Mouse (Mus musculus): ENCODE data around the gene Kifc3.
"Not testable (repeated sequence)": the region's sequence is repeated elsewhere in the genome, so short reads cannot be mapped to it uniquely, and the experiment has no call there.

The Kifc3 gene

DNA sequence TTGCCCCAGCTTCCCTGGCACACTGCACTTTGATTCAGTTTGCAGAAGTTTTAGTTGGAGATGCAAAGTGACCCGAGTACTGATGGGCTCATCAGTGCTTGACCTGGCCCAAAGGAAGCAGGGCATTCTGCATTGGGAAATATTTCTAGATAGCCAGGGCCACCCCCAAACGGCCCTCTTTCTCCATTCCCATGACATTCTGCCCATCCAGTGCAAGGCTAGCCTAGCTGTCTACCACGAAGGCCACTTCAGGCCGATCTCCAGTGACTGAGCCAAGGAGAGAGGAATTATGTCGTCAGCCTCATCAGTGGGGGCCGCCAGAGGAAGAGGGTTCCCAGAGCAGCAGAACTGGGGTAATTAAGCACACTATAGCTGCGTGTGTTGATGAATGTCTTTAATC lies 1.1 kb downstream of the Kifc3 start:
- DNase-seq, result peak; percentile 17

- DNase-seq, result peak; percentile 16
Observed at GRCm38 (mm10) chr8:95200001-95200405, 2.6 kb downstream of the Kifc3 start.

- DNase-seq, result no peak
Observed at GRCm38 (mm10) chr8:95195728-95196127, 6.9 kb downstream of the Kifc3 start.

DNA sequence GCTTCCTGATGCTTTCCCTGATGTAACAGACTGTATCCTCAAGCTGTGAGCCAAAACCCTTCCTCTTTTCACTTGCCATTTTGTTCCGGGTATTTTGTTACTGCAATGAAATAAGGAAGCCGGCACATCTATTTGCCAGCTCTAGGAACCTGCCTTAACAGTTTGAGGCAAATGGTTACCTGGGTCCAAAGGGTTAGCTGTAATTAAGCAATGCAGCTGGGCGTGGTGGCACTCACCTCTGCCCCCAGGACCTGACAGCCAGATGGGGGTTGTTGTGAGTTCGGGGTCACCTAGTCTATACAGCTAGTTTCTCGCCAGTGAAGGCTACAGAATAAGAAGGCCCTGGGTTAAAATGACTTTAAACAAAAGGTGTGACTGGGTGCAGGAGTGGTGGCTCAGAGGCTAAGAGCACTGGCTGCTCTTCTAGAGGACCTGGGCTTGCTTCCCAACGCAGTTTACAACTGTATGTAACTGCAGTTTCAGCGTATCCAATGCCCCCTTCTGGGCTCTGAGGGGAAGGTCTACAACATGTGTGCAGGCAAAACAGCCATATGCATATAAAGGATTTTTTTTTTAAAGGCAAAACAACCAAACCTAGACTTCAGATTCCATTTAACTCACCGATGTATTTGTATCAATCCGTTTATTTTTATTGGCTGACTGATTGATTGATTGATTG lies 11.0 kb downstream of the Kifc3 start:
- DNase-seq, result no peak

- DNase-seq, result no peak
Observed at GRCm38 (mm10) chr8:95187579-95187978, 15.0 kb downstream of the Kifc3 start.

DNA sequence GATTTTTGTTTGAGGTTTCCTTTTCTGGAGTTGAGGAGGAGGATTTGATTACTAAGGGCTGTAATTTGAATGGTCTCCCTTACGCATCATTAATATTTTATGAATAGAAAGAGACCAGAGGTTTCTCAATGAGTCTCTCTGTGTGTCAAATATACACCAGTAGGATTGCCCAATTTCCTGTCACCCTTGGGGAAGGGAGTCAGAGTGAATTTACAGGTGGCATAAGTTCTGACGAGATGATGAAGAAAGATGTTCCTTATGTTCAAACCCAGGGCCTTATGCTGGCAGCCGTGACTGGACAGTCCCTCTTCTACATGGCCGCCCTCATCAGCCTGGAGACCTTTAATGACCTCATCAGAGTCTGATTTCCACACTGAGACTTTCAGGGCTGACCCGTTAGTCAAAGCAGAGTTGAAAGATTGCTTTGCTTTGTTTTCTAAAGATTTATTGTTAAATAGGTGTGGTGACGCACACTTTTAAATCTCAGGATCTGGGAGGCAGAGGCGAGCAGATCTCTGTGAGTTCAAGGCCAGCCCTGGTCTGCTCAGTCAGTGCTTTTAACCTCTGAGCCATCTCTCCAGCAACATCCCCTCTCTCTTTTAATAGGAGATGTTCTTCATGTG lies 16.6 kb downstream of the Kifc3 start:
- DNase-seq, result no peak

DNA sequence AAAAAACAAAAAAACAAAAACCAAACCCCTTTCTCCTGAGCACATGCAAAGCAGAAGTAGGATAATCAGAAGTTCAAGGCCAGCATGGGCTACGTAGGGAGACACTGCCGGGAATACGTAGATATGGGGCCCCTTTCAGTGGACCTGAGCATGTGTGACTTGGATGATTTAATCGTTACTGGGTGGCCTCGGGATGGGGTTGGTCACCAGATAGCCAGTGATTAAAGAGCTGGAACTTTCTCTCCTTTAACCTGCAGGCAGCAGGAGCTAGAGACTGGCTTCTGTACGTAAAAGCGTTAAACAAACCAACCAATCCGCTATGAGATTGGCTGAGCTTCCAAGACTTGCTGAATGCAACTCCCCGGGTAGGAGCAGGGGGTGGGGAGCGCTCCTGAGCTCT lies 17.5 kb downstream of the Kifc3 start:
- DNase-seq, result no peak

GRCm38 (mm10) chr8:95184171-95184570 lies 18.4 kb downstream of the Kifc3 start:
- DNase-seq, result no peak

- DNase-seq, result no peak
Observed at GRCm38 (mm10) chr8:95181850-95182249, 20.8 kb downstream of the Kifc3 start.

GRCm38 (mm10) chr8:95178191-95178590 lies 24.4 kb downstream of the Kifc3 start:
- DNase-seq, result no peak

DNA sequence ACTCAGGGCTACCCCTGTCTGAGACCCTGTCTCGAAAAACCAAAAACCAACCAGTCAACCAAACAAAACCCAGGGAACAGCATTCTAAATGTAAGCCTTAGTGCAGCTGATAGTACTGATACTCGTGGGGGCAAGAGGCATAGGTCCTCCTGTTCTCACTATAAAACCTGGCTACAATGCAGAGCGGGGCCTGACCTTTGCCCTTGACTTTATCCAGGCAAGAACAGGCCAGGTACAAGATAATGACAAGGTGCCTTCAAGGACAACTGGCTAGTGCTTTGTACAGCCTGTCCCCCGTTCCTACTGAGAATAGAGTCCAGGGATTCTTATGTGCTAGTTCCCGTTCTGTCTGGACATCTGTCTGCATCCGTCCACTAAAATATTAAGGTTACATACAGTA lies 25.6 kb downstream of the Kifc3 start:
- no peak for DNase-seq

DNA sequence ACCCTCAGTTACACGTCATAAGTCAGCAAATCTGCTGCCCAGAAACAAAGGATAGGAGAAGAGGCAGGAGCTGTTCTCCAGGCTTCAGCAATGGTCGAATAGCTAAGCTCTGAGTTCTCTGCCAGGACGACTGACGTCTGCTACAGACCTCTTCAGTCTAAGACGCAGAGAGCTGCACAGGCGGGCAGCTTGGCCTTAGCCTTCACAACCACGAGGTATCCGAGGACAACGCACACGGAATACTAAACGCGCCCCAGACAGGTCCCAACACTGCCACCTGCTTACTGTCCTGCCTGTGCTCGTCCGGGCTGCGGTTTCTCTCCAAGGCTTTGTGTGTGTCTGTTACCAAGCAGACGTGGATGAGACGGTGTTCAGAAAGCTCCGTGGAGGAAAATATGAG lies 26.8 kb downstream of the Kifc3 start:
- no peak for DNase-seq

DNA sequence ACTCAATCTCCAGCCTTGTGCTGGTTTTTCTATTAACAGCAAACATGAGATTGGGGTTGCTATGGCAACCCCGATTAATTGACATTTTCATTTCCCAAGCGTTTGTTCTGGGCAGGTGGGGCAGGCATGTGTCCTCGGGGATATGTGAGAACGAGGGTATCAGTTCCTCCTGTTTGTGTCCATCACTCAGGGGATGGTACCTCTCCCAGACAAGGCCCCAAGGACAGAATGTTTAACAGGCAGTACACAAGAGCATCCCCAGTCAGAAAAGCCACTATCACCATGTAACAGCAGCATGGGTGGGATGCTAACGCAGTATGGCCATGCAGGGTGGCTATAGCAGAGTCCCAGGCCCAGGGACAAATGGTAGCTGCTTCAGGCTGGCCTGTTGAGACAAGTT lies 27.3 kb downstream of the Kifc3 start:
- DNase-seq, result no peak

- DNase-seq, result peak; percentile 61
Observed at GRCm38 (mm10) chr8:95172433-95172832, 30.2 kb downstream of the Kifc3 start.

DNA sequence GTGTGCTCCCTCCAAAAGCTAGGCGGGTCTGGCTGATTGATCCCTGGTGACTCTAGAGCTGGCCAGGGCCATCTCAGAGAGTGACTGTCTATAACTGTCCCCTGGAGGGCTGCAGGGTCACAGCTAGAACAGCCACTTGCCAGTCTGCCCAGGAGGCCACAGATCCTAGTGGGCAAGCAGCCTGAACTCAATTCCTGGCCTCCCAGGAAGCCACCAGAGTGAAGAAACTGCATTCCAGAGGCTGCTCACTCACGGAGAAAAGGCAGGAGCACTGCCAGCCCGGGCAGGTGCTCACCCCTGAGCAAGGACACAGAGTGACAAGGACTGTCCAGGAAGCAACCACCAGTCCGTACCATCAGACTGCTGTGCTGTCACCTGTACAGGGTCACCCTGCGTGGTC lies 34.9 kb downstream of the Kifc3 start:
- peak; percentile 91 for DNase-seq

DNA sequence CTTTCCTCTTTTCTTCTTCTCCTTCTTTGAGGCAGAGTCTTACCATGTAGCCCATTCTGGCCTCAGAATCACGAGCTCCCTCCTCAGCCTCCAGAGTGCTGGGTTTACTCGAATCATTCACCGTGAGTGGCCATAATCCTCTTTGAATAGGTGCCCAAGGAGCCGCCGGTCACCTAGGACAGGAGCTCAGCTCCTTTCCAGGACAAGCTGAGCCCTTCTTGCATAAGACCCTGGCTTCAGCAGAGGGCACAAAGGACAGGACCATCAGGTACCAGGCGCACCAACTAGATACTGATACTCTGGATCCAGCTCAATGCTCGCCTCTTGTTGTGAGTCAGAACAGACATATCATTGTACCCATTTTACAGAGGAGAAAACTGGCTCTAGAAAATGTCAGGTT lies 36.2 kb downstream of the Kifc3 start:
- DNase-seq, result peak; percentile 64

- peak; percentile 93 for DNase-seq
Observed at GRCm38 (mm10) chr8:95165923-95166322, 36.7 kb downstream of the Kifc3 start.

GRCm38 (mm10) chr8:95164469-95164868 lies 38.1 kb downstream of the Kifc3 start:
- no peak for DNase-seq

- not testable (repeated sequence) for DNase-seq
Observed at GRCm38 (mm10) chr8:95163969-95164368, 38.6 kb downstream of the Kifc3 start.

- no peak for DNase-seq
Observed at GRCm38 (mm10) chr8:95162785-95163184, 39.8 kb downstream of the Kifc3 start.

DNA sequence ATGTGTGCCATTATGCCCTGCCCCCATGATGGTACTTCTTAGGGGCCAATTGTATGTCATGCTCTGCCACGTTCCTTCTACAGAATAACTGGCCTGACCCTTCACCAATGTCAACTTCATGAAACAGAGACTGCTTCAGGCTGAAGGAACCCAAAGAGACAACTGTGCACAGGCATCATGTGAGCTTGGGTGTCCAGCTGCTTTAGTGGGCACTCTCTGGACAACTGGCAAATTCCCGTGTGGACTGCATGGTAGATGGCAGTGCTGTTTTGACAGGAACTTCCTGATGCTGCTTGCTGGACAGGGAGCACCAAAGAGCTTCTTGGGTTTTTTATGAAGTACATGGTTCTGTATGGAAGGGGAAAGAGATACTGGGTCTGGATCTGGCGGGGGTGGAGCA lies 43.3 kb downstream of the Kifc3 start:
- no peak for DNase-seq

DNA sequence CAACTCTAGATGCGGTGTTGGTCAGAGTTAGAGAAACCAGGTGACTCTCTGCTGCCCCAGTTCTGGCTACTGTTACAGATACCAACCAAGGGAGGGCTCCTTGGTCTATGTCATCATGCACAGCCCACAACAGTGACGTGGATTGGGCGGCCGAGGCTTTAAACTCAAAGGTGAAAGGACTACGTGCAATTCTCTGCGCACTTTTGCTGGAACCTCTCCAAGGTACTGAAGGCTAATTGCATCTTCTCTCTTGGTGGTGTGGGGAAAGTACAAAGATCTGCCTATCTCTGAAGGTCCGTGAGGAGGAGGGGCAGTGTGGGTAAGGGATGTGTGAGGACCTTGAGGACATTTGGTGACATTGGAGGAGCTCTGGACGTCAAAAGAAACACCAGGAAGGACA lies 44.0 kb downstream of the Kifc3 start:
- peak; percentile 85 for DNase-seq

DNA sequence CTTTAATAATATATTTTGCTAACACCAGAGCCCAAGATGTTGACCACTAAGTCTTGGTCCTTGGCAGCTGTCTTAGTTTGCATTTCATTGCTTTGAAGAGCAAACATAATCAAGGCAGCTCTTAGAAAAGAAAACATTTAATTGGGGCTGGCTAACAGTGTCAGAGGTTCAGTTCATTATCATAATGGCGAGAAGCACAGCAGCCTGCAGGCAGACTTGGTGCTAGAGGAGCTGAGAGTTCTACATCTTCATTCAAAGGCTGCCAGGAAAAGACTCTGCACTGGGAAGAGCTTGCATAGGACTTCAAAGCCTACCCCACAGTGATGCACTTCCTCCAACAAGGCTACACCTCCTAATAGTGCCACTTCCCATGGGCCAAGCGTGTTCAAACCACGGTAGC lies 45.5 kb downstream of the Kifc3 start:
- DNase-seq, result no peak

DNA sequence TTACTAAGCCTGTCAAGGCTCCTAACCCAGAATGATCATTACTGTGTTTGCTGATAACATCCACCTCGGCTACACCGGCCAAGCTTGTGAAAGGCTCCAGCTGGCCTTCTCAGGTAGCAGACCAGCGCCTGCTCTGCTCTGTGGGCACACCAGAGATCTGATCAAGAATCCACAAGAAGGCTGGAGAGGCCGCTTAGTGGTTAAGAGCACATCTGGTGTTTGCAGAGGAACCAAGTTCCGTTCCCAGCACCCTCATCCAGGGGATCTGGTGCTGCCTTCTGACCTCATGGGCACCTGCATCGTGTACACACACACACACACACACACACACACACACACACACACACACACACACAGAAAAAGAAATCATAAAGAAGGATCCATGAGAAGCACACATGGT lies 46.5 kb downstream of the Kifc3 start:
- DNase-seq, result no peak

DNA sequence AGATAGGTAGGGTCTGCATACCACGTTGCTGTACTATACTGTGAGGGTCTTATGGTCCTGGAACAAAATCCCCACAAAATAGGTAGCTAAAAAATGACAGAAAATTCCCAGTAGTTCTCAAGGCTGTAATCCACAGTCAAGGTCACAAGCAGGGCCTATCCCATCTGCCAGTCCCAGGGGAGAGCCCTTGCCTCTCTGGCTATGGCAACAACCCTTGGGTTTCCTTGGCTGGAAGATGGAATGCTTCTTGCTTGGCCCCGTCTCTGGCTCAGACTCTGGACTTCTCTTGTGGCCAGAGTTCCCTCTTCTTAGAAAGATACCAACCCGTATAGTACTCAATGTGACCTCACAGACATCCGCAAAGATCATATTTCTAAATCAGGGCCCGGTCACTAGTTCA lies 47.3 kb downstream of the Kifc3 start:
- DNase-seq, result no peak
